Mouse (Mus musculus): ENCODE results near the gene Inpp1. TPM values are rescaled to one million over a fixed set of nuclear protein-coding genes. Genes with fewer than 3 reads are reported as not detected.

Inpp1 gene
- polyA plus RNA-seq, 1 experiment from 2014 or later = 5.3 TPM

- no peak for ATAC-seq (ENCODE audit: low read depth)
- H3K4me1 ChIP-seq (ENCODE audit: control insufficient read depth, low read depth, low read length) = peaks cover 17% of the 10 kb centered on the region
- no peaks in the 10 kb centered on the region for H3K27me3 ChIP-seq (ENCODE audit: control insufficient read depth, insufficient read depth, low read depth, low read length)
- H3K4me2 ChIP-seq (ENCODE audit: low read depth, low read length) = no peak overlapping the region
- no peaks in the 10 kb centered on the region for H3K36me3 ChIP-seq (ENCODE audit: control insufficient read depth, insufficient read depth)
- no peaks in the 10 kb centered on the region for H3K9me3 ChIP-seq (replicated peaks; ENCODE audit: control insufficient read depth, low read length)
- peak overlapping the region; percentile 64 for H3K27ac ChIP-seq (ENCODE audit: low read length)
- 34% methylated on average over 5 of the region's 5 CpGs for WGBS (ENCODE audit: insufficient replicate concordance)
- H3K9ac ChIP-seq (ENCODE audit: low read depth, low read length) = no peak overlapping the region
- H3K4me3 ChIP-seq (ENCODE audit: low read depth, low read length) = no peak overlapping the region
These were observed 17.7 kb downstream of the Inpp1 start for GRCm38 (mm10) chr1:52799772-52800171.

GRCm38 (mm10) chr1:52799056-52799726, 18.3 kb downstream of the Inpp1 start:
- 36% methylated on average over 10 of the region's 10 CpGs for WGBS (ENCODE audit: insufficient replicate concordance)
- Histone ChIP-seq H3K9me3 (replicated peaks; ENCODE audit: control insufficient read depth, low read length) (no peaks in the 10 kb centered on the region), H3K27me3 (ENCODE audit: control insufficient read depth, insufficient read depth, low read depth, low read length) (no peaks in the 10 kb centered on the region), H3K4me3 (ENCODE audit: low read depth, low read length) (no peak overlapping the region), H3K4me1 (ENCODE audit: control insufficient read depth, low read depth, low read length) (peaks cover 17% of the 10 kb centered on the region), H3K4me2 (ENCODE audit: low read depth, low read length) (peak overlapping the region; percentile 5), H3K36me3 (ENCODE audit: control insufficient read depth, insufficient read depth) (no peaks in the 10 kb centered on the region), H3K9ac (ENCODE audit: low read depth, low read length) (no peak overlapping the region), H3K27ac (ENCODE audit: low read length) (peak overlapping the region; percentile 64)
- no peak for ATAC-seq (ENCODE audit: low read depth)

- H3K4me2 ChIP-seq (ENCODE audit: low read depth, low read length) = no peak overlapping the region
- H3K27ac ChIP-seq (ENCODE audit: low read length) = no peak overlapping the region
- no peaks in the 10 kb centered on the region for H3K9me3 ChIP-seq (replicated peaks; ENCODE audit: control insufficient read depth, low read length)
- no peak overlapping the region for H3K4me3 ChIP-seq (ENCODE audit: low read depth, low read length)
- no peak overlapping the region for H3K9ac ChIP-seq (ENCODE audit: low read depth, low read length)
- H3K4me1 ChIP-seq (ENCODE audit: control insufficient read depth, low read depth, low read length) = peaks cover 17% of the 10 kb centered on the region
- H3K27me3 ChIP-seq (ENCODE audit: control insufficient read depth, insufficient read depth, low read depth, low read length) = no peaks in the 10 kb centered on the region
- no peak for ATAC-seq (ENCODE audit: low read depth)
- H3K36me3 ChIP-seq (ENCODE audit: control insufficient read depth, insufficient read depth) = no peaks in the 10 kb centered on the region
- 74% methylated on average over 2 of the region's 2 CpGs for WGBS (ENCODE audit: insufficient replicate concordance)
These were observed 21.6 kb downstream of the Inpp1 start for GRCm38 (mm10) chr1:52795927-52796326.

- Histone ChIP-seq H3K9me3 (replicated peaks; ENCODE audit: control insufficient read depth, low read length) (no peaks in the 10 kb centered on the region), H3K4me3 (ENCODE audit: low read depth, low read length) (no peak overlapping the region), H3K36me3 (ENCODE audit: control insufficient read depth, insufficient read depth) (no peaks in the 10 kb centered on the region), H3K27me3 (ENCODE audit: control insufficient read depth, insufficient read depth, low read depth, low read length) (no peaks in the 10 kb centered on the region), H3K27ac (ENCODE audit: low read length) (no peak overlapping the region), H3K9ac (ENCODE audit: low read depth, low read length) (no peak overlapping the region), H3K4me1 (ENCODE audit: control insufficient read depth, low read depth, low read length) (peaks cover 3% of the 10 kb centered on the region), H3K4me2 (ENCODE audit: low read depth, low read length) (no peak overlapping the region)
- 67% methylated on average over 3 of the region's 3 CpGs for WGBS (ENCODE audit: insufficient replicate concordance)
- ATAC-seq (ENCODE audit: low read depth) = no peak
These were observed 23.8 kb downstream of the Inpp1 start for GRCm38 (mm10) chr1:52793692-52794091.

GRCm38 (mm10) chr1:52792701-52793100, 24.8 kb downstream of the Inpp1 start:
- no peak for ATAC-seq (ENCODE audit: low read depth)
- H3K4me2 ChIP-seq (ENCODE audit: low read depth, low read length) = no peak overlapping the region
- no peaks in the 10 kb centered on the region for H3K27me3 ChIP-seq (ENCODE audit: control insufficient read depth, insufficient read depth, low read depth, low read length)
- H3K9me3 ChIP-seq (replicated peaks; ENCODE audit: control insufficient read depth, low read length) = no peaks in the 10 kb centered on the region
- H3K4me1 ChIP-seq (ENCODE audit: control insufficient read depth, low read depth, low read length) = no peaks in the 10 kb centered on the region
- no peaks in the 10 kb centered on the region for H3K36me3 ChIP-seq (ENCODE audit: control insufficient read depth, insufficient read depth)
- no peak overlapping the region for H3K27ac ChIP-seq (ENCODE audit: low read length)
- no peak overlapping the region for H3K9ac ChIP-seq (ENCODE audit: low read depth, low read length)
- no peak overlapping the region for H3K4me3 ChIP-seq (ENCODE audit: low read depth, low read length)

- no peak overlapping the region for H3K27ac ChIP-seq (ENCODE audit: low read length)
- 69% methylated on average over 1 of the region's 1 CpGs for WGBS (ENCODE audit: insufficient replicate concordance)
These were observed 30.2 kb downstream of the Inpp1 start for GRCm38 (mm10) chr1:52787254-52787653.

GRCm38 (mm10) chr1:52765176-52766111, 52.0 kb downstream of the Inpp1 start:
- 50% methylated on average over 7 of the region's 7 CpGs for WGBS (ENCODE audit: insufficient replicate concordance)
- Histone ChIP-seq H3K27ac (ENCODE audit: low read length) (no peak overlapping the region), H3K9me3 (replicated peaks; ENCODE audit: control insufficient read depth, low read length) (no peaks in the 10 kb centered on the region), H3K4me3 (ENCODE audit: low read depth, low read length) (no peak overlapping the region), H3K4me1 (ENCODE audit: control insufficient read depth, low read depth, low read length) (no peaks in the 10 kb centered on the region; the same call in 1 of the 2 replicates), H3K9ac (ENCODE audit: low read depth, low read length) (no peak overlapping the region), H3K36me3 (ENCODE audit: control insufficient read depth, insufficient read depth) (no peaks in the 10 kb centered on the region), H3K4me2 (ENCODE audit: low read depth, low read length) (no peak overlapping the region), H3K27me3 (ENCODE audit: control insufficient read depth, insufficient read depth, low read depth, low read length) (no peaks in the 10 kb centered on the region)
- peak; percentile 16; the same call in 1 of the 2 replicates for ATAC-seq (ENCODE audit: low read depth)

More at GRCm38 (mm10) chr1:52787254-52787653, 30.2 kb downstream of the Inpp1 start:
- no peak overlapping the region for H3K4me3 ChIP-seq (ENCODE audit: low read depth, low read length)
- no peaks in the 10 kb centered on the region for H3K27me3 ChIP-seq (ENCODE audit: control insufficient read depth, insufficient read depth, low read depth, low read length)
- H3K4me1 ChIP-seq (ENCODE audit: control insufficient read depth, low read depth, low read length) = no peaks in the 10 kb centered on the region
- H3K36me3 ChIP-seq (ENCODE audit: control insufficient read depth, insufficient read depth) = no peaks in the 10 kb centered on the region
- no peaks in the 10 kb centered on the region for H3K9me3 ChIP-seq (replicated peaks; ENCODE audit: control insufficient read depth, low read length)
- ATAC-seq (ENCODE audit: low read depth) = no peak
- no peak overlapping the region for H3K9ac ChIP-seq (ENCODE audit: low read depth, low read length)
- H3K4me2 ChIP-seq (ENCODE audit: low read depth, low read length) = no peak overlapping the region

- Histone ChIP-seq H3K4me1 (ENCODE audit: control insufficient read depth, low read depth, low read length) (no peaks in the 10 kb centered on the region; the same call in 1 of the 2 replicates), H3K4me3 (ENCODE audit: low read depth, low read length) (no peak overlapping the region), H3K27ac (ENCODE audit: low read length) (no peak overlapping the region), H3K27me3 (ENCODE audit: control insufficient read depth, insufficient read depth, low read depth, low read length) (no peaks in the 10 kb centered on the region), H3K9me3 (replicated peaks; ENCODE audit: control insufficient read depth, low read length) (no peaks in the 10 kb centered on the region), H3K36me3 (ENCODE audit: control insufficient read depth, insufficient read depth) (no peaks in the 10 kb centered on the region), H3K4me2 (ENCODE audit: low read depth, low read length) (peak overlapping the region; percentile 39), H3K9ac (ENCODE audit: low read depth, low read length) (no peak overlapping the region)
- 33% methylated on average over 4 of the region's 4 CpGs for WGBS (ENCODE audit: insufficient replicate concordance)
- ATAC-seq (ENCODE audit: low read depth) = no peak
These were observed 53.3 kb downstream of the Inpp1 start for GRCm38 (mm10) chr1:52763894-52764809.
